Mouse (Mus musculus): ENCODE data around the gene Nme8. TPM values are rescaled to one million over a fixed set of nuclear protein-coding genes. Genes with fewer than 3 reads are reported as not detected.

The Nme8 gene
- polyA plus RNA-seq (2012; ENCODE audit: insufficient read depth, insufficient read length, missing spikeins), result not detected in 2 replicates

GRCm38 (mm10) chr13:19697790-19698189, at the start of gene Nme8:
Gene Nme8, minus strand, starts transcription at chr13:19697794.
- H3K27ac ChIP-seq (replicated peaks; ENCODE audit: low read depth, low read length), result no peak within 1 kb of the TSS
- H3K4me1 ChIP-seq (ENCODE audit: control insufficient read depth, insufficient read depth, insufficient read length, low read length), result 0 out of 2 replicates have a peak, but pooled peaks cover 2% of the 10 kb centered on the region
- H3K4me3 ChIP-seq (ENCODE audit: insufficient read depth, low read depth, low read length), result no peak within 1 kb of the TSS

DNA sequence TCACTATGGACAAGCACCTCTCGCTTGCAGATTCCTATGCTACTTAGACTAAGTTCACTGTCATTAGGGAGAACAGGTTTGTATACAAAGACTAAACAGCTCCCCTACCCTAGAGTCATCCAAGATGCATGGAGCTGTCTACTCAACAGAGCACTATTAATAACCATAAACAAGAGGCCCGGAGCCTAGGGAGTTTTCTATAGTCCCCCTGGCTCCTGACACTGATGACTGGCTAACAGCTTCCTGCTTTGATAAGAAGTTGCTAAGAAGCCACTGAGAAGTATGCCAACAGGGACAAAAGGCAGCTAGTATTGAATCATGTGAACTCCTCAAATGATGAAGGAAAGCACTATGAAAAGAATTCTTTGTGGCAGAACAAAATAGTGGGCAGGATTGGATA, 48.1 kb upstream of the Nme8 start:
- Histone ChIP-seq H3K4me3 (ENCODE audit: insufficient read depth, low read depth, low read length) (no peak overlapping the region), H3K4me1 (ENCODE audit: control insufficient read depth, insufficient read depth, insufficient read length, low read length) (no peaks in the 10 kb centered on the region), H3K27ac (replicated peaks; ENCODE audit: low read depth, low read length) (no peak overlapping the region)

GRCm38 (mm10) chr13:19744536-19744935, 46.9 kb upstream of the Nme8 start:
- no peak overlapping the region for H3K4me3 ChIP-seq (ENCODE audit: insufficient read depth, low read depth, low read length)
- H3K4me1 ChIP-seq (ENCODE audit: control insufficient read depth, insufficient read depth, insufficient read length, low read length), result no peaks in the 10 kb centered on the region
- no peak overlapping the region for H3K27ac ChIP-seq (replicated peaks; ENCODE audit: low read depth, low read length)

DNA sequence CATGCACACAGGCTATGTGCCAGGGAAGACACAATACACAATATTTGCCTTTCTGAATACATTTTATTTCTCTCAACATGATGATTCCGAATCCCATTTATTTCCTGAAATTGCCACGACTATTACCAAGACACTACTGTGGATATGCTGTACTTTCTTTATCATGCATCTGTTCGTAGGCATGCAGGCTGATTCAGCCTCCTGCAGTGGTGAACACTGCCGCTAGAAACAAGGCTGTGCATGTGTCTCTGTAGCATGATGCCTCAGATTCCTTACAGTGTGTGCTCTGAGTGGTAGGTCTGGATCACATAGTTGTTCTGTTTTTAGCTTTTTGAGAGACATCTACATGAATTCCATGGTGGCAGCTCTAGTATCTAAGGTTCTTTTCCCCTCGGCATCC, 37.0 kb upstream of the Nme8 start:
- H3K4me1 ChIP-seq (ENCODE audit: control insufficient read depth, insufficient read depth, insufficient read length, low read length), result no peaks in the 10 kb centered on the region; the same call in 1 of the 2 replicates
- H3K27ac ChIP-seq (replicated peaks; ENCODE audit: low read depth, low read length), result no peak overlapping the region
- no peak overlapping the region for H3K4me3 ChIP-seq (ENCODE audit: insufficient read depth, low read depth, low read length)

GRCm38 (mm10) chr13:19730826-19731225, 33.2 kb upstream of the Nme8 start:
- Histone ChIP-seq H3K4me1 (ENCODE audit: control insufficient read depth, insufficient read depth, insufficient read length, low read length) (no peaks in the 10 kb centered on the region; the same call in 1 of the 2 replicates), H3K4me3 (ENCODE audit: insufficient read depth, low read depth, low read length) (no peak overlapping the region), H3K27ac (replicated peaks; ENCODE audit: low read depth, low read length) (no peak overlapping the region)

- no peaks in the 10 kb centered on the region for H3K4me1 ChIP-seq (ENCODE audit: control insufficient read depth, insufficient read depth, insufficient read length, low read length)
- no peak overlapping the region for H3K4me3 ChIP-seq (ENCODE audit: insufficient read depth, low read depth, low read length)
- no peak overlapping the region for H3K27ac ChIP-seq (replicated peaks; ENCODE audit: low read depth, low read length)
Observed at GRCm38 (mm10) chr13:19718954-19719353, 21.4 kb upstream of the Nme8 start.

- no peak overlapping the region for H3K4me3 ChIP-seq (ENCODE audit: insufficient read depth, low read depth, low read length)
- H3K4me1 ChIP-seq (ENCODE audit: control insufficient read depth, insufficient read depth, insufficient read length, low read length), result no peaks in the 10 kb centered on the region
- no peak overlapping the region for H3K27ac ChIP-seq (replicated peaks; ENCODE audit: low read depth, low read length)
Observed at GRCm38 (mm10) chr13:19717201-19717600, 19.6 kb upstream of the Nme8 start.

DNA sequence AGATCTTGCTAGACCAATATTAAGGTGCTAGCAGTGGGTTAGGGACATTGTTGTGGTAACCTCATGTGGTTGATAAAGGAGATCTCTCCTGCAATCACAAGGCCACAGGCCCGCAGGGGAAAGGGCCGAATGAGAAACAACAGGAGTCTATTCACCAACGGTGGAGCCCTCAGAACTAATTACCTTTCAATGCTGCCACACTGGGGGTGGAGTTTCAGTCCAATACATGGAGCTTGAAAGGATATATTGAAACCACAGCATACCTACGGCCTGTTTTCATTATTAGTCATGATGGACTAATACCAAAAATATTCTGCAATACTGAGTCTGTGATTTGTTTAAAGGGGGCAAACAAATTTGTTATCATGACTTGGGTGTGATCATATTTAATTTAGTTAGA, 6.2 kb upstream of the Nme8 start:
- no peak overlapping the region for H3K27ac ChIP-seq (replicated peaks; ENCODE audit: low read depth, low read length)

DNA sequence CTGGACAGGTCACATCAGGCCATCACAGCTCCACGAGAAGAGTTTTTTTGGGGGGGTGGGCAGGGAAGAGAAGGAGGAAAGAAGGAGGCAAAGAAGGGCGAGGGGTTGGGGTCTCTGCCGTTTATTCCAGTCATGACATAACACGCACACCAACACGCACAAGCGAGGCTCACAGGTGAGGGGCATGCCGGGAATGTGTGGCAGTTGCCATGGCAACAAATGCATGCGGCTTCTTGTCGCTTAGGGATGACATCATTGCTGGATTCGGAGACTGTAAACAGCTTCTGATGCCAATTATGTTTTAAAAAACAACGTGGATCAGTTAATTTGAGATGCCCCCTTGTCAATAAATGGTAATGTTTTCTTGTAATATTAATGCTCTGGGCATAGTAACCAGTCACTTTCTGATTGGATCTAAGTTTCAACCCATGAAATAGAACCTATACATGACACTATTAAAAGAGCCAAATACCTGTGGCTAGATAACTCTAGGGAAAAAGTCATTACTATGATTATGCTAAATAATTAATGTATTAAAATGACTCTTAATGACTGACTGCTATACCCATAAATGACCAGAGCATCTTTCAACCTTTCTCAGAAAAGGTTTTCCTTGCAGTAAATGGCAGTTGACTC, 4.0 kb upstream of the Nme8 start:
- H3K4me1 ChIP-seq (ENCODE audit: control insufficient read depth, insufficient read depth, insufficient read length, low read length), result 0 out of 2 replicates have a peak, but pooled peaks cover 2% of the 10 kb centered on the region
- no peak overlapping the region for H3K4me3 ChIP-seq (ENCODE audit: insufficient read depth, low read depth, low read length)
- no peak overlapping the region for H3K27ac ChIP-seq (replicated peaks; ENCODE audit: low read depth, low read length)

More for the DNA sequence above, 6.2 kb upstream of the Nme8 start:
- H3K4me1 ChIP-seq (ENCODE audit: control insufficient read depth, insufficient read depth, insufficient read length, low read length), result 0 out of 2 replicates have a peak, but pooled peaks cover 2% of the 10 kb centered on the region
- no peak overlapping the region for H3K4me3 ChIP-seq (ENCODE audit: insufficient read depth, low read depth, low read length)

DNA sequence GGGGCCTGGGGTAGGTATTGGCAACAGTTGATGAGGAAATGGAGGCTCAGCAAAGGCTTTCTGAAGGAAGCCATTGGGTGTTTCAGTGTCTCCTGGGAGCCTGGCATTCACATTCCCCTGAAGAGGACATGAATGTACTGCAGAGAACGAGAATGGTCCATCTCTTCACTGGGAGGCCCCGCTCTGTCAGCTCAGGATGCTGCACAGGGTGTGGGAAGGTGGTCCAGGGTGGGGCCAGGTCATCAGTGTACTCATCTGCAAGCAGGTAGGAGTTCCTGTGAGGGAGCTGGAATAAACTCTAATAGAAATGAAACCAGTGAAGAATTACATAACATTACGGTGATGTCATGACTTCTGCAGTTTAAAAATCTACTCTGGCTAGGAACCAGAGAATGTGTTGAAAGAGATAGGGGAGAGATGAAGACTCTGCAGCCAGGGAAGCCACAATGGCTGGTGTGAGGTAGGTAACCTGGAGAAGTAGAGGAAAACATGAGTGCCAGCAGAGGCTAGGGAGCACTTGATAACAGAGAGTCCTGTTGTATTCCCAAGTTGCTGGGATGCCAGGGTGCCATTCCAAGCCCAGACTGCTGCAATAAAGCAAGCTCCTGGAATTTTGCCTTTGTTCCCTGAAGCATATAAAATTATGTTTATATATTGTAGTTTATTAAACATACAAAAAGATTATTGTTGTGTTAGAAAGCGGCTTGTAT, 3.3 kb upstream of the Nme8 start:
- no peak overlapping the region; the same call in 1 of the 2 replicates for H3K4me3 ChIP-seq (ENCODE audit: insufficient read depth, low read depth, low read length)
- H3K27ac ChIP-seq (replicated peaks; ENCODE audit: low read depth, low read length), result no peak overlapping the region
- 0 out of 2 replicates have a peak, but pooled peaks cover 2% of the 10 kb centered on the region for H3K4me1 ChIP-seq (ENCODE audit: control insufficient read depth, insufficient read depth, insufficient read length, low read length)

GRCm38 (mm10) chr13:19698524-19699173, 1.1 kb upstream of the Nme8 start:
- H3K27ac ChIP-seq (replicated peaks; ENCODE audit: low read depth, low read length), result no peak overlapping the region
- 0 out of 2 replicates have a peak, but pooled peaks cover 2% of the 10 kb centered on the region for H3K4me1 ChIP-seq (ENCODE audit: control insufficient read depth, insufficient read depth, insufficient read length, low read length)
- no peak overlapping the region for H3K4me3 ChIP-seq (ENCODE audit: insufficient read depth, low read depth, low read length)

- Histone ChIP-seq H3K27ac (replicated peaks; ENCODE audit: low read depth, low read length) (no peak overlapping the region), H3K4me3 (ENCODE audit: insufficient read depth, low read depth, low read length) (no peak overlapping the region), H3K4me1 (ENCODE audit: control insufficient read depth, insufficient read depth, insufficient read length, low read length) (no peaks in the 10 kb centered on the region)
Observed at GRCm38 (mm10) chr13:19690417-19690816, 7.2 kb downstream of the Nme8 start.

- Histone ChIP-seq H3K4me1 (ENCODE audit: control insufficient read depth, insufficient read depth, insufficient read length, low read length) (no peaks in the 10 kb centered on the region), H3K27ac (replicated peaks; ENCODE audit: low read depth, low read length) (no peak overlapping the region), H3K4me3 (ENCODE audit: insufficient read depth, low read depth, low read length) (no peak overlapping the region)
Observed at GRCm38 (mm10) chr13:19689971-19690370, 7.6 kb downstream of the Nme8 start.

GRCm38 (mm10) chr13:19684007-19684406, 13.6 kb downstream of the Nme8 start:
- H3K4me3 ChIP-seq (ENCODE audit: insufficient read depth, low read depth, low read length), result no peak overlapping the region
- H3K4me1 ChIP-seq (ENCODE audit: control insufficient read depth, insufficient read depth, insufficient read length, low read length), result no peaks in the 10 kb centered on the region
- H3K27ac ChIP-seq (replicated peaks; ENCODE audit: low read depth, low read length), result no peak overlapping the region

DNA sequence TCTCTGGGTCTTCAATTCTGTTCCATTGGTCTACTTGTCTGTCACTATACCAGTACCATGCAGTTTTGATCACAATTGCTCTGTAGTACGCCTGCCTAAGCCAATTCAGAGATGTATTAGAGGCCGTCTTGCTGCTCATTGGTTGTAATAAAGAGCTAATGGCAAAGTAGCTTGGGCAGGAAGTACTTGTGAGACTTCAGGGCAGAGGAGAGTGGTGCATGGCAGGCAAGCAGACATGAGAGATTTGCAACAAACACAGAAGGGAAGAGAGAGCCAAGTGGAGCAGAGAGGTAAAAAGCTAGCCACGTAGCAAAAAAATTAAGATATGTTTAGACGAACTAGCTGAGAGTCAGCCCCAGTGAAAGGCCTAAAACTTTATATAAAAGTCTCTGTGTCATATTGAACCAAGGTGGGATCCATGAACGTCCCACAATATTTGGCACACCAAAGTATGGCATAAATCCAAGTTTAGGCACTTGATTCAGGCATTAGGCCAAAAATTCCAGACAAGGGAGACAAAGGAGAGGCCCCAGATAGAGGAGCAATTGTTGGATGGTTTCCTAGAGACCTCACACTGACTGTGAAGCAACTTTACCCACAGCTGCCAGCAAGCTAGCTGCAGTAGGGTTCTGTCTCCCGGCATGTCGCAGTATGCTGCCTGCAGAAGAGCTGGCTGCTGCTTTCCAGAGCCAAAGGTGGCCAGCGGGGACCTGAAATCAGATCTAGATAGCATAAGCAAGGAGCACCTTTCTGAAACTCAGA, 14.5 kb downstream of the Nme8 start:
- no peaks in the 10 kb centered on the region for H3K4me1 ChIP-seq (ENCODE audit: control insufficient read depth, insufficient read depth, insufficient read length, low read length)
- H3K4me3 ChIP-seq (ENCODE audit: insufficient read depth, low read depth, low read length), result no peak overlapping the region
- H3K27ac ChIP-seq (replicated peaks; ENCODE audit: low read depth, low read length), result no peak overlapping the region

All from brown adipose tissue, adult 24 weeks (tissue).